ENCODE assay signal across 13 mouse cellular contexts in genomic region chr16:14003386-14004130, GRCm38 (mm10). TPM values are rescaled to one million over a fixed set of nuclear protein-coding genes. Genes with fewer than 3 reads are reported as not detected.
DNase-seq lines count a peak whose midpoint lies in the region; ATAC-seq lines count a peak whose summit lies in the region.
"Had no signal": no experiment of that assay in that cellular context is flagged by ENCODE, and none has a peak within 500 bp of the region (broad histone marks: within the 10 kb centered on the region; RNA-seq: fewer than 3 reads in every experiment).

No protein-coding gene starts in this region.

- peak; percentile 22 for DNase-seq in gastrocnemius, adult 18-20 months (ENCODE audit: low spot score)
- DNase-seq in gastrocnemius, postnatal 4 days (ENCODE audit: low spot score in 2 of 2) = no peak
- DNase-seq in A20 (ENCODE audit: low read depth, low spot score) = peak; percentile 6
- DNase-seq in kidney, adult 18-20 months = peak; percentile 39
- peak; percentile 54 for DNase-seq in kidney, postnatal 14 days
- DNase-seq in lung, postnatal 14 days = no peak
- DNase-seq in urinary bladder, adult 18-20 months (ENCODE audit: low spot score in 2 of 2) = no peak
- DNase-seq: cerebellum, adult 11-12 months; cerebellum, postnatal 25 days; liver, embryonic 13.5 days; thymus, postnatal 25 days had no signal

- no peak for ATAC-seq in megakaryocyte-erythroid progenitor cell, adult 5-6 weeks (replicated peaks; ENCODE audit: low FRiP score, low TSS enrichment, poor library complexity, severe bottlenecking)

RNA-seq across cellular contexts. Expression of gene Ifitm7, which starts 16.9 kb away (rescaled TPM):
- total RNA-seq in gastrocnemius, adult 18-20 months (2021) = not detected
- total RNA-seq in gastrocnemius, postnatal 4 days (2021) = not detected
- not detected in 2 replicates for total RNA-seq in megakaryocyte-erythroid progenitor cell, adult 5-6 weeks (2014; fragmentation: Nextera tagmentation)
- not detected in 2 replicates for total RNA-seq in megakaryocyte-erythroid progenitor cell, adult 5-6 weeks (2017)
- total RNA-seq: heart, postnatal 25 days had no signal

RNA-seq across cellular contexts. Expression of gene 2900011O08Rik, which starts 17.2 kb away (rescaled TPM):
- total RNA-seq in gastrocnemius, adult 18-20 months (2021) = not detected
- total RNA-seq in gastrocnemius, postnatal 4 days (2021) = under 1 TPM; 0.20 to 0.36 TPM
- total RNA-seq in megakaryocyte-erythroid progenitor cell, adult 5-6 weeks (2014; fragmentation: Nextera tagmentation) = not detected in 2 replicates
- total RNA-seq in megakaryocyte-erythroid progenitor cell, adult 5-6 weeks (2017) = 3.3 TPM in 1 of 2 replicates, not detected in the other
- total RNA-seq: heart, postnatal 25 days had no signal

Comparison
In these comparisons a context has a peak if more than half of its experiments do, and no peak if none do; other contexts are left out.
1. DNase-seq: peak in gastrocnemius, adult 18-20 months (single experiment), A20 (single experiment), kidney, adult 18-20 months (single experiment) and kidney, postnatal 14 days (single experiment); none in gastrocnemius, postnatal 4 days (0 of 2), lung, postnatal 14 days (single experiment) and urinary bladder, adult 18-20 months (0 of 2).